Mouse (Mus musculus) cerebellum, adult 9-10 months (tissue): ENCODE measurements at regions not wholly inside any gene's neighbourhood (a gene's known extent, or its start where the extent isn't known, plus 50 kb on each side); places are given as distances from the start of the nearest gene placed in this dataset.

Experiments used
- DNase-seq: peaks from one replicate; pipeline ENCODE4 v3.0.0; 2022

DNA sequence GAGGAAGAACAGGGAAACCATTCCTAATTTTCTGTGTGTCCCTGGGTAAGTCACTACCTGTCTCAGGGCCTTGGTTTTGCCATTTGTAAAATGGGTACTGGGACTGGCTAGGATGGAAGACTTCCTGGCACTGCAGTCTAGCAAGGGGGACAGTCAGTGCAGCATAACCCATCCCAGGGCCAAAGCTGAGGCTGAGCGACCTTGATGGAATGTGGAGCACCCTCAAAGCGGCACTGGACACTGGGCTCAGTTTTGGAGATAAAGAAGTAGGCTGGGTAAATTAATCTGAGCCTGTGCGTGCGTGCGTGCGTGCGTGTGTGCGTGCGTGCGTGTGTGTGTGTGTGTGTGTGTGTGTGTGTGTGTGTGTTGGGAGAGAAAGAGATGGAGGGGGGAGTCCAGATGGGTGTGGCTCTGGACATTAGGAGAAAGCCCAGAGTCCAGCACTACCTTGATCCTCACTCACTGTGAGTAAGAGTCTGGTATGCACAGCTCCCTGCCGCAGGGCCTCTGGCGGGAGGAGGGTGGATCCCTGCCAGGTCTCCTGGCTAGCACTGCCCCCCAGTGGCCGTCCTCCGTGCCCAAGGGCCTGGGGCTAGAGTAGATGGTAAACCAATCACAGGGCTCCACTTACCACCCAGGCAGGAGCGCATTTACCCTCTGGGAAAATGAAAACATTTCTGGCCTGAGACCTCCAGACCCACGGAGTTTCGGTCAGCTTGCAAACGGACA, 320.3 kb upstream of the Dio3 start:
- no peak for DNase-seq

DNA sequence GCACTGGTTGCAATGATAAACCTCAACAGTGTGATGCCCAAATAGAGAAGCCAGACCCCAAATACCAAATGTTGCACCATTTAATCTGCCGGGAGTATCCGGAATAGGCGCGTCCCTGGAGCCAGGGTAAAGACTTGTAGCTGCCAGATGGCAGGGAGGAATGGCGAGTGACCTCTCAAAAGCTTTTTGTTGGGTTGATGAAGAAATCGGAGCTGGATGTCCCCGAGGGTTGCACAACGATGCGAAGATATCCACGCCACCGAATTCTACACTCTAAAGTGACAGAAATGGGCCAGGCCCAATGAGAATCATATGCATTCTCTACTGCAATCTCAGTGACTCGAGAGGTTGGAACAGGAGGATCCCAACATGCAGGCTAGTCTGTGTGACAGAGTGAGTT, 312.1 kb upstream of the Dio3 start:
- DNase-seq, result no peak

DNA sequence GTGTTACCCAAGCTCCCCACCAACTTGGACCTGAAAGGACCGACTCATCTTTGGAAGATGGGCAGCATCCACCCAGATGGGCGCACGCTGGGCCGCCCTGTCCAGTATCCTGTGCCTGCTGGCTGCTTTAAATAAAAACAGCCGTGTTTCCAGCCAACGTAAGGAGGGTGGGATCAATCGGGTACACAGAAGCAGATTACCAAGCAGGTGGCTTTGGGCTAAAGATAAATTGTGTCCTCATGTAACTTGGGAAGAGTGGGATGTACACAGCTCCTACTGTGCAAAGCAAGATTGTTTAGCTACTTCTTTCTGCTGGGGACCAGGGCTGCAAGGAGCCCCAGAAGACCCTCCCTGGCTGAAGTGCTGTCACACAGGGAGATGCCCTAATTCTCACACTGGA, 310.6 kb upstream of the Dio3 start:
- no peak for DNase-seq

DNA sequence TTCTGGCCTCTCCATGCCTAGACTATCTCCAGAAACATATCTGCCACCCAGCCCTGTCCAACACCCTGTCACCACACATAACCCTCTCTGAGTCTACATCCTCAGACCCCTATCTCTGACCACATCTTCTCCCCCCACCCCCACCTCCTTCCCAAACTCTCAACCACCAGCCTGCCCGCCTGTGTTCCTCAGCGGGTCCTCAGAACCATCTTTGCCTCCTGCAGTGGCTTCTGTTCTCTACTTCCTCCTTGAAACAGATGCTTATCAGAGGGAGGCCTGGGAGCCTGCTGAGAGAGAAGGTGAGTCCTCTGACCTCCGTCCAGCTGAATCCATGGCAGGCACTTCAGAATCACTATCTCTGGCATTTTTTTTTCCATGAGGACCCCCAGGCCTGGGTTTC, 307.4 kb upstream of the Dio3 start:
- no peak for DNase-seq

DNA sequence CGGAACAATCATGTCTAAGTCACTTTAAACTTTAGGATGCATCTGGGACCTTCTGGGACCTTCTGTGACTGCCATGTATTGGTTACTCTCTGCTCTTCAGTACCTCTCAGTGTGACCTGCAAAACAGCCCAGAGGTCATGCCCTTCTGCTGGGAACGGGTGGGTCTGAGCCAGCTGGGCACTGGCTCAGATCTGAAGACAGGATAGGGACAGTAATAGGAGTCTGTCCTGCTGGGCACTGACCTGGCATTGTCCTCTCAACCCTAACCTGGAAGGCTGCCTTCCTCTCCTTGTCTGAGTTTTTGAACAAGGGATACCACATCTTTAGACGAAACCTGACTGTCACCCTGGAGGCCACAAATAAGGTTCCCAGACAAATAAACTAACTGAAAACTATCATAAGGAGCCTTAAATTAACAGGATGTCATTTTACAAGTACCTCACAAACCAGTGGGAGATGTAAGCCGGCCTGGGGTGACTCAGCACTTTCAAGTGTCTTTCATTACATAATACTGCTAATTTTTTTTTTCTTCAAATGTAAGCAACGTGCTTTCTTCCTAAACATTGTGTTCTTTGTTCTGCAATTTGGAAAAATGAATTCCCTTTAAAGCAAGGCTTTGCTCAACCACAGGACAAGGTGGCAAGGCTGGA, 306.4 kb upstream of the Dio3 start:
- DNase-seq, result no peak

DNA sequence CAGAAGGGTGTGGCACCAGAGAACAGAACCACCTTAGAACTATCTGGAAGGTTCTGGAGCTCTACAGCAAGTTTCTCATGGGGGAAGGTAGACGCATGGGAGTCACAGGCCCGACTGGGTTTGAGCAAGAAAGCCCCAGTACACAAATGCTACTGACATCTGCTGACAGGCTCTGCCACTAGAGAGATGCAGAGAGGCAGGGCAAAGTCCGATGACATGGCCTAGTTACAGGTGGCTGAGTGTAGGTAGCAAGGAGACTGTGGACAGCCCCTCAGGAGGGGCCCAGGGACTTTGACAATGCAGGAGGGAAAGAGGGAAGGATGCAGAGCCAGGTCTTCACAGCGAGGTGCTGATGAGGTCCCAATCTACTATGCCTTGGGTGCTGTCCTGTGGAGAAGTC, 305.3 kb upstream of the Dio3 start:
- no peak for DNase-seq

DNA sequence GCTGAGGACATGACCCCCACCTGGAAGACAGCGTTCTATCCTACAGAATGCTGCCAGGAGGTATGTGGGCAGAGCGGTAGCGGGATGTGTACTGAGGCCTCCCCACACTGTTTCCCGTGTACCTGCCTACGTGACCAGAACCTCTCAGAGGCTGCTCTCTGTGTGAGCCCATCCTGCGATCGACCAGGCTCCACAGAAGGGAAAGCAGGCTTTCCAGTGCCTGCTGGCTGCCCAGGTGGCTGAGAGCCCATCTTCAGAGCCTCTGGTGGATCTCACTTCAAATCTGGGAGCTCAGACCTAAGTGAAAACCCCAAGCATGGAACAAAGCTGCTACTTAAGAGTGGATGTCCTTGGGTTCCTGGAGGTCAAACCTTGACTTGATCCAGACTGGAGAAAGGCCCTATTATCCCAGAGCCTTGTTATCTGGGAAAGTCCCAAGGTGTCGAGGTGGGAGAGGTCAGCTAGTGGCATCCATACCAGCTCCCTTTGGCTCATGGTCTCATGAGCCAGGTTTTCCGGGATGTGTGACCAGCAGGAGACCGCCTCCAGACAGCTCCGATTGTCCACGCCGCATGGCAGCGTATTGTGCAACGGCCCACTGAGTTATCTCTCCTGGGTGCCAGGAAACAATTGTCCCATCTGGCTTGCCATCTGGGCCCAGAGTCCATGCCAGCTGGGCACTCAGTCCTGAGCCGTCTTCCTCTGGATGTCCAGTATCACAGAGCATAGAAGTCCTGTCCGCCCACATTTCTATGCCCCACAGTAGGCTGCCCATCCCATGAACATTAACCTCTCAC, 303.5 kb upstream of the Dio3 start:
- peak; percentile 88 for DNase-seq

DNA sequence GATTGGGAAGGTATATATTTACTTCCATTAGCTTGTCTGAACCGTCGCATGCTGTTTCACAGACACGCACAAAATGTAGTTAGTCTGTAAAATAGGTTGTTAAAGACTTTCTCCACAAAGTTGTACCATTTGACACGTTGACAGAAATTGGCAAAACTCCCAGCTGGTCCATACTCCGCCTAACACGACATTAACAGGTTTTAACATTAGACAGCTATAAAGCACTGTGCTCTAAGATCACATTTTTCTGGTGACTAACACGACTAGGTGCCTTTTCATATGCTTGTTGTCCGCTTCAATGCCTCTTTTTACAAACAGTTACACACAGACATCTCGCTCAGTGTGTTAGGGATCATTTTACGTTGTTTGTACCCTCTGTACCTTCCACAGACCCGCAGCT, 294.2 kb upstream of the Dio3 start:
- no peak for DNase-seq

DNA sequence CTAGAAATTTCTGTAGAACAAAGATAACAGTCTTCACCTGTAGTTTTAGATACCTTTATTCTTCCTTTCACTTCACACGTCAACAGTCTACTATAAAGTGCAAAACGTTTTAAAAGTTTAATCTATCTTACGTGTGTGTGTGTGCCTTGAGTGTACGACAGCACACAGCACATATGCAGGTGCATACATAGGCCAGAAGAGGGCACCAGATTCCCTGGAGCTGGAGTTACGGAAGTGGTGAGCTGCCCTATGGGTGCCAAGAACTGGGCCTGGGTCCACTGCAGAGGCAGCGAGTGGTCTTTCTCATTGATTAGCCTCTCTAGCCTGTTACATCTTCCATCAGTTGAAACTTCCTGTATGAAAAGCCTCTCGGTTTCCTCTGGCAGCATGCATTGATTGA, 285.5 kb upstream of the Dio3 start:
- DNase-seq, result no peak

DNA sequence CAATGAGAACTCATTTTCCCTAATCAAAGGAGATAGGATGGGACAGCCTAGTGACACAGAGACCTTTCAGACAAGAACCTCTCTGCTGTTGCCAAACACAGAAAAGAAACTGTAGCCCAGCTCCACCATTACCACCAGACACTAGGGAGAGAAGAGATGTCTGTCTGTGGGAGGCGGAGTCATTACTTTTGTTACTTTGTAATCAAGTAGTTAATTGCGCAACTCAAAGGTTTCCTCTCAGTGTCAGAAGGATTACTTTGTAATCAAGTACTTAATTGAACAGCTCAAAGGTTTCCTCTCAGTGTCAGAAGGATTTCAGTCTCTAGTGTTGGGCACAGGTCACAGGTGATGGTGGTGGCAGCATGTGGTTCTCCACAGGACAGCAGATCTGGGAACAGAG, 276.2 kb upstream of the Dio3 start:
- DNase-seq, result no peak

DNA sequence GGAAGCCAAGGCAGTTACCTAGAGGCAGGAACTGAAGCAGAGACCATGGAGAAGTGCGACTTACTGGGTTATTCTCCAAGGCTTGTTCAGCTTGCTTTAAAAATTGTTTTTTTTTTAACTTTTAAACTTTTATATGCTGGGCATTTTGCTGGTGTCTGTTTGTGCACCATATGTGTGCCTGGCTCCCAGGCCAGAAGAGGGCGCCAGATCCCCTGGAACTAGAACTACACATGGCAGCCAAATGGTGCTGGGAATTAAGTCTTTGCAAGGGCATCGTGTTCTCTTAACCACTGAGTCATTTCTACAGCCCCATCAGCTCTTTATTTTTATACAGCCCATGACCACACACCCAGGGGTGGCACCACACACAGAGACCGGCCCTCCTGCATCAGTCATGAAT, 269.7 kb upstream of the Dio3 start:
- no peak for DNase-seq

DNA sequence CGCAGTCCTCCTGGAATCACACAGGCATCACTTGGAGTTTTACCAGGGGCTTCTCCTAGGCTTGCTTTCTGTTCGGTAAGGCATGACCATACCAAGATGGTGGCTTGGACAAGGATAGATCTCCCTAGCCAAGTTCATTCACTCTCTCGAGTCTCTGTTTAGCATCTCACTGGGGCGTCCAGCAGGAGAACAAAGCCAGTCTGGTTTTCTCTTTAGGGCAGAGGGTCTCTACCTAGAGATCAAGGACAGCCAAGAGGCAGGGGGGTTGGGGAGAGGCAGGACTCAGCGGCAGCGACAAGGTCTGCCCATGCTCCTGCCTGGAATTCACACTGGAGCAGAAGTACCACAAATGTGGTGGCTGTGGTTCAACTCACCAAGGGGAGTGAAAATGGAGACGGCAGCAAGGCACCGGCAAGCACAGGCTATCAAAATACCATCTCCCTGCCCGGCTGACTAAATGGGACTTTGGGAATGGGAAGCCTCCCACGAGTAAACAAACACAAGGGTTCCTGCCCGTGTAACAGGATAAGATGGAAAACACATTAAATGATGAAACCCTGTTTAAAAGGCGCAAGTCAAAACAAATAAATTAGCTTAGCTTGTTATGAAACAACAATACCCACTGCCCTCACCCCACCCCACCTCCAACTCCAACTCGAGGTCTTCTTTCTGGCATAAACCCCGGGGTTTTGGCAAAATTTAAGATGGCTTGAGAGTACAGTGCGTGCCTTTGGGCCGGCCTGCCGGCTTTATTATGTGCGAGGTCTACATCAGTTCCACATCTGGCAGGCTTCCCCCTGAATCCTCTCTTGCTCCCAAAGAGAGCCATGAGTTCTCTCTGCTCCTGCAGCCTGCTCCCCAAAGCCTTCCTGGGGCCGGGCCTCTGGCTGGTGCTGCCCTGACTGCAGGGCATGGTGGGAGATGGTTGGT, 258.1 kb upstream of the Dio3 start:
- DNase-seq, result no peak

DNA sequence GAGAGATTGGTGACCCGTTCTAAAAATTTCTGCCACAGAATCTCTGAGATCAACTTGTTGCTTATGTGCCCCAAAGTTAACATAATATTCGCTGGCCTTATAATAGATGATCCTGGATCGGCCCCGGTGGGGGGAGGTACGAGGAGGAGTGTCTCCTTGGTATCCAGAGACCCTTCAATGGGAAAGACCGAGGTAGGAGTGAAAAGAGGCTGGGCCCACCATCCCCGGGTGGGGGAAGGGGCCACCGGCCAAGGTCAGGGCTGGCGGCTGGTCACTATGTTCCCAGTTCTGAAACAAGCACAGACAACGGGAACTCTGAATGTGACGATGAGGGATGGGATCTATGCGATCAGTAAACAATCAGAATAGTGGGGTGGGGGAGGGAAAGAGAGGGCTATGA, 257.2 kb upstream of the Dio3 start:
- DNase-seq, result no peak

DNA sequence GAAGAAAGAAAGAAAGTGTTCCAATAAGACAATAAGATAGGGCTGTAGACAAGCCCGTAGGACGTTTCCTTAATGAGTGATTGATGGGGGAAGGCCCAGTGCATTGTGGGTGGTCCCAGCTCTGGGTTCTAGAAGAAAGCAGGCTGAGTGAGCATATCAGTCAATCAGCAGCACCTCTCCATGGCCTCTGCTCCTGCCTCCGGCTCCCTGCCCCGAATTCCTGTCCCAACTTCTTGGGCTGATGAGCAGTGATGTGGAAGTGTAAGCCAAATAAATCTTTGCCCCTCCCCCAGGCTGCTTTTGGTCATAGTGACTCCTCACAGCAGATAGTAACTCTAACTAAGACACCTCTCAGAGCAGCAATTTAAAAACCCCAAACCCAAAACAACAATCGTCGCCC, 256.2 kb upstream of the Dio3 start:
- DNase-seq, result no peak

DNA sequence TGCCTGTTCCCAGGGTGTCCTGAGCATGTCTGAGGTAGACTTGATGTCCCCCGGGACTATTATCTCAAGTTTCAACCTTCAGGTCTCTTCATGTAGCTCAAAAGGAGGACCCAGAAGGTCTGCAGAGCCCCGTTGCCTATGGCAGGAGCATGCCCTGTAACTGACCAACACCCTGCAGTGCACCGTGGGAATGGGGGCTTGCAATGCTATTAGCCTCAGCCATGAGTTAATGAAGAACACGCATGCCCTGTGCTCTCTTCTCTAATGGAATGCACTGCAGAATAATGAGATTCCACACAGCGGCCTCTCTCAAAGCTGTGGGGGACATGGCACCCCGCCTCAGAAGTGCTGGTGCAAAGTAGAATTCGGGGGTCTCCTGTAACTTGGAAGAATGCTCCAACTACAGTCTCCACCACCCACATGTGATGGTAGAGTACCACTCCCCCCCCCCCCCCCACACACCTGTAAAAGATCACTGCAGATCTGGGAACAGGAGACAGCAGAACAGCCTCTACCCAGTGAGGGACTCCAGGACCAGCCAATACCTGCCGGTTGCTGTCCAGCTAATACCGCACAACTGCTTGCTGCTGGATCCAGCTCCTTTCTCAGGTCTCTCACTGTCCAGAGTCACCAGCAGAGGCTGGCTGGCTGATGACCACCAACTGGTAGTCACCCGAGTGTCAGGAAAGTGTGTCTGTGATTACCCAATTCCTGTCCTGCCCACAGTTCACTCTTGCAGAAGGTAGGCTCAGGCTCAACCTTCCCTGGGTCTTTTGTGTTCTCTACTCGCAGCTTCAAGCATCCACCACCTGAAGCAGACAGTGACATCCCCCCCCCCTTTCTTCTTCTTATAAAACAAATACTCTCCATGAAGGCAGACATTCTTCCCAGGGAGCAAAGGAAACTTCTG, 255.4 kb upstream of the Dio3 start:
- no peak for DNase-seq

DNA sequence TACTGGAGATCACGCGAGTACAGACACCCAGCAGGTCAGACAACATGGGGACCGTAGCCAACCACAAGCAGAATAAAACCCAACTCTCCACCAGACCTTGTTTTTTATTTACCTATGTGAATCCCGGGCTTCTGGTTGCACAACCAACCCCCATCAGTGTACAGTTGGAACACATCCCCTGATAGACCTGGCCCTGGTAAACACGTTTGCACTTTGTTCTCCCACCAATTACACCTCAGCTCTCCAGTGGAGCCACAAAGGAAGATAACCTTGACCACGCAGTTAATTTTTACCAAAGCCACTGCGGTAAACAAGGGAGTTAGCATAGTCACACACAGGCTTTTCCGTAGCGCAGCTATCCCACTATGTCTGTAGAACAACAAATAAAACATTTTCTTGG, 254.6 kb upstream of the Dio3 start:
- DNase-seq, result no peak

DNA sequence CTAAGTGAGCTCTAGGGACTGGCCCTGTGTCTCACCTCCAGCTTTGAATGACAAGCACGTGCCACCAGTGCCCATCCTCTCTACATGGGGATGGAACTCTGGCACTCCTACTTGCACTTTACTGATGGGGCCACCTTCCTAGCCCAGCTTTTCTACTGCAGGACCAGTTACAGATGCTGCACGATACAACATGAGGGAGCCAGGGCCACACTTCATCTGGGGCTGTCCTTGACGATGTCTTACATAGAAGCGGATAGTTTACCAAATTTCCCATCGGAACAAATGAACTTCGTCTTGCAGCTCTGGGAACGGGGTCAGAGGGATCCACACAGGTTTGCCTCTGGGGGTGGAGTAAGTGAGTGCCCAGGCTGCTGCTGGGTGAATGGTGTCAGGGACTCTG, 253.7 kb upstream of the Dio3 start:
- no peak for DNase-seq

DNA sequence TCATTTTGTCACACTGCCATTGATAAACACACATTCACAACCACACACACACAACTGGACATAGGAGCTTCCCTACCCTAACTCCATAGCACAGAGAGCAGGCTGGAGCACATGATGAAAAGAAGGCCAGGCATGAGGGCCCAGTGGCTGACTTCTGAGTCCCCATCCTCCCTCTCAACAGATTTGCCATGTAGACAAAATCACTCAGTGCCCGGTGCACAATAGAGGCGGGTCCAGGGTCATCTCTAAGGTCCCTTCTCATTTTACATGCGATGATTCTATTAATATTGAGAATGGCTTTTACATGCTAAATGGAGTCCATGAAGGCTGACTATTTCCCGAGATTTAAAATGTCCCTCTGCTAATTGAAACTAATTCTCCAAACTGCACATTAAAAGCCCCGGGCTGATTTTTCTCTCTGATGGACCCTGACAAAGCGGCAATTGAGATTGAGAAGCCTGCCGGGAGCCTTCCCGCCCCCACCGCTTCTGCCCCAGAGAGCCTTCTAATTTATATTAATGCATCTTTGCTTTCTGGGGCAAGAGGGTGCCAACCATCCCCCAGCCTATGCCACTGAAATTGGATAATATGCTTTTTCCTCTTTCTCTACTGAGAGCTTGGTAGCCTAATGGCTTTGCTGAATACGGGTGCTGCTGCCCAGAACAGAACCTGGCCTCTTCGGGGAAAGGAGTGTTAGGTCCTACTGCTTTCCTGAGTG, 252.7 kb upstream of the Dio3 start:
- no peak for DNase-seq

DNA sequence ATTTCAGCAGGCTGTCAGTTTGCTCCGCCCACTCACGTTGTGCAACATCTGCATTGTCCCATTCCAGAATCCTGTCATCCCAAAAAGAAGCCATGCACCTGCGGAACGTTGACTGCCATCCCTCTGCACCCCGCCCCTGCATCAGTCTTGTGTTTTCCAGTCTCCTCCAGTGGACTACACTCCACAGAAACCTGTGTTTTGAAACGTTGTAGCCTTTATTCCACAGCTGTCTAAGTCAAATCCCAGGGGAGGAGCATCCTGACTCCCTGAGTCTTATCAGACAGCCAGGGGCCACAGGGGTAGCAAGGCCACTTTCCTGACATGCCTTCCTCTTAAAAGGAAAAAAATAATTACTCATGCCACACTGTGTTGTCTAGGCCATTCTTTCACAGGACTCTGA, 251.5 kb upstream of the Dio3 start:
- DNase-seq, result no peak

DNA sequence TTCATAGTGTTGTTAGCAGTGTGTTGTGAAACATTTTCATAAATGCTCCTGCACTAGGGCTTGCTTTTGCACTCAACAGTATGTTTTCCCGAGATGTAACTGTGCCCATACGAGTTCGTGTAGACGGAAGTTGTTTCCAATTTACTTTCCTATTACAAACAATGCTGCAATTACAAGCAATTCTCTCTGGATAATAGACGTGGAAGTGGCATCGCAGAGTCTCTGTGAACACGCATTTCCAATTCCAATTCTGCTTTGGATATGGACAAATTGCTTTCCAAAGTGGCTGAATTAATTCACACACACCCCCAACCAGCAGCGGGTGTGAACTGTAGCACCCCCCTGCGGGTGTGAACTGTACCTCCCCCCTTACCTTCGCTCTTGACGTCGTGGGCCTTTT, 250.9 kb upstream of the Dio3 start:
- no peak for DNase-seq

DNA sequence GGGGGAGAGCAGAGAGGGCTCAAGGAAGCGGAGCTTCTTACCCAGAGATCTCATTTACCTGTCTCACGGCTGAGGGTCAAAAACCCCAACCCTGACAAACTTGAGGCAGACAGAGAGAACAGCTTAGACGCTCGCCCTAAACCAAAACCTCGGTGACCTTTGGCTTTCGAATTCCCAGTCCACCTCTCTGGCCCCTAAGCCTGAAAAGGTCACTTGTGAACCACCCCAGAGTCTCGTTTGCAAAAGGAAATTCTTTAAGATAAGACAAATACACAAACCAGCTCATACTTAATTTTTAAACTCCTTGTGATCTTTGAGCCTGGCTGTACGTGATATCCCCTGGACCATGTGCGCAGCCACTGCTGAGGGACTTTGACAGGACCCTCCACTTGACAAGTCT, 250.2 kb upstream of the Dio3 start:
- DNase-seq, result no peak
